Mouse (Mus musculus) embryonic facial prominence, embryonic 13.5 days (tissue): Measurements from ENCODE around the gene Rreb1. TPM values are rescaled to one million over a fixed set of nuclear protein-coding genes. Genes with fewer than 3 reads are reported as not detected.

Source experiments
- ATAC-seq: fragments of 200-750 bp; cut with Nextera tagmentation; 2 replicates; pipeline ENCODE4 v1.8.0; 2017; ENCODE audit warnings: low read depth; ENCODE audit not compliant: insufficient number of reproducible peaks, insufficient read depth, low FRiP score, low TSS enrichment
- H3K27ac ChIP-seq: fragments of 300-500 bp; sonication (generic); 2 replicates; pipeline ENCODE4 v1.5.1; 2015; ENCODE audit warnings: moderate library complexity, mild to moderate bottlenecking, inconsistent platforms
- H3K27me3 ChIP-seq: fragments of 300-500 bp; sonication (generic); 2 replicates; pipeline ENCODE4 v1.6.1; 2015; ENCODE audit warnings: mild to moderate bottlenecking, inconsistent platforms
- H3K36me3 ChIP-seq: fragments of 300-500 bp; sonication (generic); 2 replicates; pipeline ENCODE4 v1.6.1; 2015; ENCODE audit warnings: mild to moderate bottlenecking, inconsistent platforms
- H3K4me1 ChIP-seq: fragments of 300-500 bp; sonication (generic); 2 replicates; pipeline ENCODE4 v1.6.1; 2015; ENCODE audit warnings: inconsistent platforms
- H3K4me2 ChIP-seq: fragments of 300-500 bp; sonication (generic); 2 replicates; pipeline ENCODE4 v1.6.1; 2015; ENCODE audit warnings: moderate library complexity, mild to moderate bottlenecking, inconsistent platforms
- H3K4me3 ChIP-seq: fragments of 300-500 bp; sonication (generic); 2 replicates; pipeline ENCODE4 v1.5.1; 2015; ENCODE audit warnings: mild to moderate bottlenecking, inconsistent platforms
- H3K9ac ChIP-seq: fragments of 300-500 bp; sonication (generic); 2 replicates; pipeline ENCODE4 v1.6.1; 2015; ENCODE audit warnings: mild to moderate bottlenecking, inconsistent platforms
- H3K9me3 ChIP-seq: fragments of 300-500 bp; sonication (generic); 2 replicates; pipeline ENCODE4 v1.6.1; 2016; ENCODE audit warnings: inconsistent platforms
- WGBS: fragments of 180-500 bp; shearing (Covaris S2); methylation state at CpG from one replicate; pipeline ENCODE4 v1.1.7; 2015; ENCODE audit warnings: mixed read lengths; 5-methylcytosine and 5-hydroxymethylcytosine counted together
- polyA plus RNA-seq: library from polyadenylated mRNA; unstranded; fragments of >200 nt; fragmentation: Nextera tagmentation; extraction: Ambion mirVana; gene quantifications from 2 replicates; pipeline ENCODE4 v1.2.1, GENCODE M21; 2015

Rreb1 gene
- polyA plus RNA-seq, 1 experiment from 2014 or later: 15.0 TPM

GRCm38 (mm10) chr13:37760013-37760342 lies 18.2 kb upstream of the Rreb1 start:
- no peak overlapping the region for H3K4me2 ChIP-seq
- no peaks in the 10 kb centered on the region for H3K36me3 ChIP-seq
- ATAC-seq: no peak
- H3K4me3 ChIP-seq: no peak overlapping the region
- 44% methylated on average over 3 of the region's 3 CpGs for WGBS
- no peaks in the 10 kb centered on the region for H3K27me3 ChIP-seq
- H3K27ac ChIP-seq: no peak overlapping the region
- no peaks in the 10 kb centered on the region for H3K9me3 ChIP-seq
- no peak overlapping the region for H3K9ac ChIP-seq
- no peaks in the 10 kb centered on the region for H3K4me1 ChIP-seq

DNA sequence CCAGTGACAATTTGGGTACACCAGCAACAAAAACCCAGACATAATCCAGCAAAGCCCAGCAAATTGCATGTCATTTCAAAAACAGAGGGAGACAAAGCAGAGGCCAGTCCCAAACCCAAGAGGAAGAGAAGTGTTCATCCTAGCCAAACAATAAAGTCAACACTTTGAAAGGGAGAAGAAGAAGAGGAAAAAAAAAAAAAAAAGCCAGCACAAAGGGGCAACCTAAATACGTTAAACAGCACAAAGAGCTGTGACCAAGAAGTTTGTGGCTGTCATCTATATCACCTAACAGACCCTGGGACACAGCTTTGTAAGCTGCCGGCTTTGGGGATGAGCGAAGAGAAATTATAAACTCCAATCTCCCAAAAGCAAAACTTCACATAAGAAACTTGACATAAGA lies 17.8 kb upstream of the Rreb1 start:
- no peaks in the 10 kb centered on the region for H3K9me3 ChIP-seq
- H3K4me2 ChIP-seq: no peak overlapping the region
- no peak for ATAC-seq
- H3K27ac ChIP-seq: no peak overlapping the region
- no peaks in the 10 kb centered on the region for H3K4me1 ChIP-seq
- WGBS: 65% methylated on average over 3 of the region's 3 CpGs
- no peak overlapping the region for H3K9ac ChIP-seq
- H3K27me3 ChIP-seq: no peaks in the 10 kb centered on the region
- no peaks in the 10 kb centered on the region for H3K36me3 ChIP-seq
- no peak overlapping the region for H3K4me3 ChIP-seq

DNA sequence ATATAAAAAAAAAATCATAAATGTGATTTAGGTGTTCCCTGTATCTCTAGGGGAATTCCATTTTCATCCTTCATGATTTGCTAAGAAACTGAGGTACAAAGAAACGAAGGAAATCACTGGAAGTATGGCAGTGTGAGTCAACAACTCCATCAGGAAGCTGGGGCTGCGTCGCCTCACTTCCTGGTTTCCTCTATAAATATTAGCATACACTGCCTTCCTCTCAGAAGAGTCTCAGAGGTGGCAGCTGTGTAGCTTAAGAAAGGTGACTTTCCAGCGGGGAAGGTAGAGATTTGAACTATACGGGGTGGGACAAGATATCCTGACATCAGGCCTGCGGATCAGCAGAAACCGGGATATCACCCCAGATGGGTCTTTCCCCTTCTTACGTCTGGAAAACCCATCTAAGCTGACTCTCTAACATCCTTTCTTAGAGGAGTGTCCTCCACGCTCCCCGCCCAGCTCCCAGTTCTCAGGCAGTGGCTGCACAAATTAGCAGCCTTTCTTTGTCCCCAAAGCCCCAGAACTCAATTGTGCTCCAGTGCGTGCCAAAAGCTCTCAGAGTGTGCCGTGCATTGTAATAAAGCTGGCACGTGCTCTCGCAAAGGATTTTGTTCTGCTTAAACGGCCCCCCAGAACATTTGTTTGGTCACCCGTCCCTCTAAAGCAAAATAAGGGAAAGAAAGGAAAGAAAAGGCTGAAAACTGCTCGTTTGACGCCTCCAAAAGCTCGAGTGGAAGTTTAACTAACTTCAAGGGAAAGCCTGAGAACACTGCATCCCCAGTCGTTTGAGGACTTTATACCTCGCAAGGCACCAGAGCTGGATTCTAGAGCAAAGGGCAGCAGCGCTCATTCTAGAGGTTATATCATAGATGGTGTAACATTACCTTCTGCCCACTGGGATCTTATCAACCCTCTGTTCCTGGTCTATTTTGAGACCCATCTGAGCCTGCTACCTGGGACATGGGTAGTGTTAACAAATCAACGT lies 17.0 kb upstream of the Rreb1 start:
- Histone ChIP-seq H3K9ac (no peak overlapping the region), H3K4me1 (no peaks in the 10 kb centered on the region), H3K4me2 (no peak overlapping the region), H3K9me3 (no peaks in the 10 kb centered on the region), H3K4me3 (no peak overlapping the region), H3K36me3 (no peaks in the 10 kb centered on the region), H3K27ac (0 out of 2 replicates have a peak overlapping the region, but pooled peaks have one; percentile 5), H3K27me3 (no peaks in the 10 kb centered on the region)
- no peak for ATAC-seq
- 50% methylated on average over 23 of the region's 23 CpGs for WGBS

DNA sequence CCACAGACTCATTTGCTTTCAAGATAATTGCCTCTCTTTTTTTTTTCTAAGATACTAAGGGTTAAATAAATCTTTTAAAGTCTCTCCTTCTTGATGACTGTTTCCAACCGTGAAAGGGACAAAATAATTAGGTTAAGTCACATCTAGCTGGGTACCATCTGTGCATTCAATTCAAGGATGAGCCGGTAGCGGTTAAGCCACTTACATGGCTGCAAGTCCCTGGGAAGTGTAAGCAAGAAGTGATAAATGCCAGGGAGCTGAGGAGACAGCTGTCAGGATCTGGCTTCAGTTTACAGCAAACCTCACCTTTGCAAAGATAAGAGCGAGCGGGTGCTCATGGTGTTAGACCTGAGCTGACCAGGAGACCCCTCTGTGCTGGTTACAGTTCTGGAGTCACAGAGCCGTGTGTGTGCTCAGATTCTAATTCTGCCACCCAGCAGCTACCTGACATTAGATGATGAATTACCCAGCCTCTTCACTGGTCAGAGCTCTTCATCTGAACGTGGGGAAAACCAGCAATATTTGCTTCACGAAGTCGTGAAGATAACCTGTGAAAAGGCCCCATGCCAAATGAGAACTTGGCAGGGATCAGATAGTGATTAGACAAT lies 14.3 kb upstream of the Rreb1 start:
- Histone ChIP-seq H3K27ac (no peak overlapping the region), H3K9ac (no peak overlapping the region), H3K4me2 (no peak overlapping the region), H3K36me3 (no peaks in the 10 kb centered on the region), H3K4me3 (no peak overlapping the region), H3K27me3 (no peaks in the 10 kb centered on the region), H3K4me1 (no peaks in the 10 kb centered on the region), H3K9me3 (no peaks in the 10 kb centered on the region)
- ATAC-seq: no peak
- 75% methylated on average over 9 of the region's 9 CpGs for WGBS

DNA sequence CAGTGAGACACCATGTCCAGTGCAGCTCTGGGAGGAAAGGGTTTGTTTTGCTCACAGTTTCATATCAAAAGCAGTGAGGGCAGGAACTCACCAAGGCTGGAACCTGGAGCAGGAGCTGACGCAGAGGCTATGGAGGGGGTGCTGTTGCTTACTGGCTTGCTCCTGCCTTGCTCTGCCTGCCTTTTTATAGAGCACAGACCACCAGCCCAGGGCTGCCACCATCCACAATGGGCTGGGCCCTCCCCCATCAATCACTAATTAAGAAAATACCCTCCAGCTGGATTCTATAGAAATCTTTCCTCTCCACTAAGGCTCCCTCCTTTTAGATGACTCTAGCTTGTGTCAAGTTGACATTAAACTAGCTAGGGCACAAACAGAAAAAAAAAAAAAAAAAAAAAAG lies 8.4 kb upstream of the Rreb1 start:
- Histone ChIP-seq H3K9ac (no peak overlapping the region), H3K4me1 (peaks cover 9% of the 10 kb centered on the region; the same call in 1 of the 2 replicates), H3K27me3 (no peaks in the 10 kb centered on the region), H3K27ac (0 out of 2 replicates have a peak overlapping the region, but pooled peaks have one; percentile 28), H3K4me3 (no peak overlapping the region), H3K4me2 (no peak overlapping the region), H3K36me3 (no peaks in the 10 kb centered on the region), H3K9me3 (no peaks in the 10 kb centered on the region)
- 13% methylated on average over 1 of the region's 1 CpGs for WGBS
- ATAC-seq: no peak

DNA sequence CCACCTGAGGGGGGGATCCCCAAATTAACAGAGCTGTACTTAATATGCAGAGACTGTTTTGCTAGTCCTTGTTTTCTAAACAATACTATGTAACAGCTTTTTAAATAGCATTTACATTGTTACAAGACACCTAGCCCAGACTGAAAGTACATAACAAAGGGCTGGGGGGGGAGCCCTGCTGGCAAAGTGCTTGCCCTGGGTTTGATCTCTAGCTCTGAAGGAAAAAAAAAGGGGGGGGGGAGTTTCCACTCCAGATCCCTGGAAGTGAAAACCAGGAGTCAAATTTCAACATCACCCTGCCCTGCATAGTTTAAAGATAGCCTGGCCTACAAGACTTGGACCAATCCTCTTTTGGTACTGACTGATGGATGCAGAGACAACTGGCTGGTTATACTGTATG lies 4.7 kb upstream of the Rreb1 start:
- H3K4me1 ChIP-seq: peaks cover 16% of the 10 kb centered on the region; the same call in 1 of the 2 replicates
- no peaks in the 10 kb centered on the region for H3K9me3 ChIP-seq
- ATAC-seq: no peak
- peaks cover 9% of the 10 kb centered on the region for H3K27me3 ChIP-seq
- no peak overlapping the region for H3K27ac ChIP-seq
- no peak overlapping the region for H3K9ac ChIP-seq
- H3K4me3 ChIP-seq: no peak overlapping the region
- no peak overlapping the region for H3K4me2 ChIP-seq
- no peaks in the 10 kb centered on the region for H3K36me3 ChIP-seq

DNA sequence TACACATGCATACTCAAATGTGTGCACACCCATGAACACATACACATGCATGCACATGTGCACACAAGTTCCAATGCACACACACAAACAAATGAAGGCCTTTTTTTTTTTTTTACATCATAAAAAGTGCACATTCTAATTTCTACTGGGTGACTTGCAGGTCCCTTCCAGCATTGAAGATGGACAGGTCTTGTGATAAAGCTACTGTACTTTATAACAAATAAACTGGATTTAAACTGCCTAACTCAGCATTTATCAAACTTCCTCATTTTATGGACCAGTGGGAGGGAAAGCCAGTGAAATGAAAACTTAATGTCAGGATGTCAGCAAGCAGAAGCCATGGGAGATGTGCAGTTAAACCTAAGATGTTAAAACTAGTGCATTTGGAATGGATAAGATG lies 1.5 kb upstream of the Rreb1 start:
- Histone ChIP-seq H3K4me2 (no peak overlapping the region), H3K9ac (no peak overlapping the region), H3K36me3 (no peaks in the 10 kb centered on the region), H3K4me1 (peaks cover 15% of the 10 kb centered on the region; the same call in 1 of the 2 replicates), H3K27me3 (peaks cover 17% of the 10 kb centered on the region), H3K27ac (no peak overlapping the region), H3K4me3 (no peak overlapping the region), H3K9me3 (no peaks in the 10 kb centered on the region)
- no peak for ATAC-seq

DNA sequence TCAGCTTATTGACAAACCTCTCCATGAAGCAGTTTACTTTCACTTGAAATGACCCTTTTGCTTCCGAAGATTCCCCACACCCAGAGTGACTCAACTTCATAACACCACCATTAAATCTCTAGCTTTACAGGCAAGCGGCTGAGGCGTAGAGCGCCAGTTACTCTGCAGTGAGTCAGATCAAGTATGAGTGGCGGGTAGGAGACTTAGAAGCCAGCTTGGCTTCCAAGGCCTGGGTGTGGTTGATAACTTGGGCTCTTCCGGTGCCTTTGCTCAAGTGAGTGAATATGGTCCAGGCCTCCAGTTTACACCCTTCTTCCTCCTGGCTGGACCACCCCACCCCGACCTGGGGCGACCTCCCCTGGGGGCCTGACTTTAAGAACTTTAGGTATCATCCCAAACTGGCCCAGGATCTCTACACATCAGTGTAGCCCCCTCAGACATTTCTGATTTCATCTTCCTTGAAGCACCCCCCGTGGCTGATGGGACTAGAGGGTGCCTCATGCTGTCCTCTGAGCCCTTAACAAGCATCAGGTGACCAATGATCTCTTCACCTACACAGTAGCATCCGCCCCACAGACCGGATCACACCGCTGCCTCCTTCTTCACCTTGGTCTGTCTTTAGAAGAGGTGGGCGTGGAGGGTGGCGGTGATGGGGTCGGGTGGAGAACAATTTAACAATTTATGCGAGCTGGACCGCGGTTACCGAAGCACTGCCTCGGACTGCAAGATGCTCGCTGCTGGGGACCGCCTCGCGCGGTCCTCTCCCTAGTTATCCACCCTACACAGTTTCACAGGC lies 651 bp upstream of the Rreb1 start:
- no peaks in the 10 kb centered on the region for H3K36me3 ChIP-seq
- H3K4me2 ChIP-seq: peak overlapping the region; percentile 100
- H3K27me3 ChIP-seq: peaks cover 17% of the 10 kb centered on the region
- peaks cover 15% of the 10 kb centered on the region; the same call in 1 of the 2 replicates for H3K4me1 ChIP-seq
- H3K9me3 ChIP-seq: no peaks in the 10 kb centered on the region
- no peak overlapping the region for H3K27ac ChIP-seq
- ATAC-seq: no peak
- peak overlapping the region; percentile 64 for H3K4me3 ChIP-seq
- 18% methylated on average over 25 of the region's 25 CpGs for WGBS
- H3K9ac ChIP-seq: peak overlapping the region; percentile 78

GRCm38 (mm10) chr13:37778594-37779231 lies 513 bp downstream of the Rreb1 start:
- Histone ChIP-seq H3K4me3 (peak overlapping the region; percentile 64), H3K9me3 (no peaks in the 10 kb centered on the region), H3K36me3 (no peaks in the 10 kb centered on the region), H3K27ac (no peak overlapping the region), H3K4me1 (peaks cover 15% of the 10 kb centered on the region; the same call in 1 of the 2 replicates), H3K4me2 (peak overlapping the region; percentile 100), H3K9ac (peak overlapping the region; percentile 78), H3K27me3 (peaks cover 17% of the 10 kb centered on the region)
- ATAC-seq: peak; percentile 67; the same call in 1 of the 2 replicates
- under 1% methylated on average over 33 of the region's 33 CpGs for WGBS

- peak overlapping the region; percentile 78; the same call in 1 of the 2 replicates for H3K9ac ChIP-seq
- no peak overlapping the region for H3K27ac ChIP-seq
- no peaks in the 10 kb centered on the region for H3K9me3 ChIP-seq
- H3K4me1 ChIP-seq: peaks cover 15% of the 10 kb centered on the region; the same call in 1 of the 2 replicates
- H3K4me3 ChIP-seq: peak overlapping the region; percentile 64
- no peaks in the 10 kb centered on the region for H3K36me3 ChIP-seq
- H3K4me2 ChIP-seq: peak overlapping the region; percentile 100
- ATAC-seq: no peak
- 3% methylated on average over 9 of the region's 9 CpGs for WGBS
- H3K27me3 ChIP-seq: peaks cover 17% of the 10 kb centered on the region
Measured at GRCm38 (mm10) chr13:37779251-37779667, 1.1 kb downstream of the Rreb1 start.

DNA sequence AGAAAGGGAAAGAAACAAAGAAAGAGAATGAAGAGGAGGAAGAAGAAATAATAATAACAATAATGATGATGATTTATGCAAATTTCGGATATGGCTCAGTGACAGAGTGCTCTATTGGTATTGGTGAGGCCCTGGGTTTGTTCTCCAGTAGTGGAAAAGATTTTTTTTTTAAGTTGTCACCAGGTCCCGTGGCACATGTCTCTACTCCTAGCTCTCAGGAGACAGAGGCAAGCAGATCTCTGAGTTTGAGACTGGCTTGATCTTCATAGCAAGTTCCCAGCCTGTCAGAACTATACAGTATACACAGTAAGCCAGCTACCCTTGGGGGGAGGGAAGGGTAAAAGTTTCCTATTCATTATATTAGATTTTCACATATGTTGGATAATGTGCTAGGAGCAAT lies 3.4 kb downstream of the Rreb1 start:
- H3K4me2 ChIP-seq: no peak overlapping the region
- no peak for ATAC-seq
- H3K4me1 ChIP-seq: peaks cover 15% of the 10 kb centered on the region; the same call in 1 of the 2 replicates
- H3K27me3 ChIP-seq: peaks cover 17% of the 10 kb centered on the region
- no peaks in the 10 kb centered on the region for H3K36me3 ChIP-seq
- 70% methylated on average over 2 of the region's 2 CpGs for WGBS
- H3K4me3 ChIP-seq: no peak overlapping the region
- no peaks in the 10 kb centered on the region for H3K9me3 ChIP-seq
- H3K27ac ChIP-seq: no peak overlapping the region
- H3K9ac ChIP-seq: no peak overlapping the region
